Mouse (Mus musculus): Measurements from ENCODE around the gene Endog. TPM values are rescaled to one million over a fixed set of nuclear protein-coding genes. Genes with fewer than 3 reads are reported as not detected.

Endog gene
- polyA plus RNA-seq, 1 experiment from 2014 or later = 14.3 TPM

DNA sequence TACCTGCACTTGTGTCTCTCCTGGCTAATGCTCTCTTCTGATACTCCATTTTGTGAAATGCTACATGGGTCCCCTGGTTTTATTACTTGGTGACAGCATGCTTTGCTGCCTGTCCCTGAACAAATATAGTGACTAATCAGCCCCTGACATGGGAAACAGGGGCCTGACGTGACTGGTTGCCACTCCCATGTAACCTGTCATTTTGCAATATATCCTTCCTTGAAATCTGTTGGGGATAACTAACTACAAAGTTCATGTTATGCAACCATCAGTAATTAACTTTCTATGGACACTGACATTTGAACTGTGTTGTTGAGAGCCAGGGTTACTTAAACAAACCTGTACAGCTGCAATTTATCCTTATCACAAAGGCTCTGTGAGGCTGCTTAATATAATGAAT, 28.7 kb downstream of the Endog start:
- Histone ChIP-seq H3K27ac (no peak overlapping the region), H3K4me1 (replicated peaks) (peaks cover 11% of the 10 kb centered on the region), H3K4me3 (no peak overlapping the region), H3K36me3 (no peaks in the 10 kb centered on the region), H3K9me3 (no peaks in the 10 kb centered on the region), H3K27me3 (no peaks in the 10 kb centered on the region), H3K4me2 (no peak overlapping the region), H3K9ac (no peak overlapping the region)
- 70% methylated on average over 1 of the region's 1 CpGs for WGBS
- no peak for ATAC-seq (ENCODE audit: low FRiP score)

DNA sequence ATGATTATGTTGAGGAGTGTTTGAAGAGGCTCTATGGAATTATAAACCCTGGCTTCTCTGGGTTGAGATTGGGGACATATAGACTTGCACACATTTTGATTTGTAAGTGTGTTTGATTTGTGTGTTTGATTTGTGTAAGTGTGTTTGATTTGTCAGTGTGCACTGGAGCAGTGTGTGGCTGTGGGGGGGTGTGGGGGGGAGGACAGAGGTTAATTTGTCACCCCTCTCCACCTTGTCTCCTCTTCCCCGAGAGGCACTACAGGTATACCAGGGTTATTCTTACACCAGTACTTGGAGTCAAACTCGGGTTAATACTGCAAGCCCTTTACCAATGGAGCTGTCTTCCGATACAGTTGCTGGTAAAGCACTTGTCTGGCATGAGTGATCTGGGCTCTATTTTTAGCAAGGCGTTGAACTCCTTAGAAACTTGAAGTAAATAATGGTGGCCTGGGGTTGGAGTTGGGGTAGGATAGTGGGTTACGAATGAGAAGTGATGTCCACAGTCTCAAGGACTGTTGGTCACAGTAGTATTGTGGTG, 29.2 kb downstream of the Endog start:
- ATAC-seq (ENCODE audit: low FRiP score) = no peak
- Histone ChIP-seq H3K36me3 (no peaks in the 10 kb centered on the region), H3K4me2 (no peak overlapping the region), H3K27ac (no peak overlapping the region), H3K9ac (no peak overlapping the region), H3K27me3 (no peaks in the 10 kb centered on the region), H3K4me1 (replicated peaks) (peaks cover 11% of the 10 kb centered on the region), H3K9me3 (no peaks in the 10 kb centered on the region), H3K4me3 (no peak overlapping the region)
- 89% methylated on average over 5 of the region's 5 CpGs for WGBS

DNA sequence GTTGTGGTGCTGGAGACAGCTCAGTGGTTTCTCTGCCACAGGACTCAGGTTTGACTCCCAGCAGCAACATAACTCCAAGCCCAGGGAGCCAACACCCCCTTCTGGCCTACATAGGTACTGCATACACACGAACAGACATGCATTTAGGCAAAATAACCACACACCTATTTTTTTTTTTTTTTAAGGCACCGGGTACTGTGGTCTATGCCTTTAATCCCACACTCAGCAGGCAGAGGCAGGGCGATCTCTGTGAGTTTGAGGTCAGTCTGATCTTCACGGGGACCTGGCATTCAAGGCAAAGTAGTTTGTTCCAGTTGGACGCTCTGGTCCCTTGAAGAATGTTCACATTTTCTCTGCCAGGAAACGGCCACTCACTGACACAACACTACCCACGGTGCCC, 32.1 kb downstream of the Endog start:
- no peak overlapping the region for H3K9ac ChIP-seq
- 75% methylated on average over 7 of the region's 7 CpGs for WGBS

DNA sequence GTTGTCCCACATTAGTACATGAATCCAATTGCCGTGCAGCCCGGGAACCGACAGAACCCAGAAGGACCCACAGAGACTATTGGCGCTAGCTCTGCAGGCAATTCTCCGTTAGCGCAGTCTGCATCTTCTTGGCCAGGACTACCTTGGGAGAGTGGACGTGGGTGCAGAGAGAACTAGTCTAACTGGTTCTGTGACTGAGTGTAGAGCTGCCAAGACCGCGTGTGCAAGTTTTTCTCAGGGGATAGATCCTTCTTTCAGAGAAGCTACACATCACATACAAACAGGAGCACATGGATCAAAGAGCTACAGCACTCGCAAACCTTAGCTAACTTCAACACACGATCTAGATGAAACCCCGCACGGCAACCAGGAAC, 33.9 kb downstream of the Endog start:
- H3K4me2 ChIP-seq = peak overlapping the region; percentile 84
- H3K4me3 ChIP-seq = peak overlapping the region; percentile 68
- peak overlapping the region; percentile 74 for H3K9ac ChIP-seq
- H3K36me3 ChIP-seq = no peaks in the 10 kb centered on the region
- ATAC-seq (ENCODE audit: low FRiP score) = peak; percentile 77
- no peaks in the 10 kb centered on the region for H3K9me3 ChIP-seq
- H3K4me1 ChIP-seq (replicated peaks) = peaks cover 23% of the 10 kb centered on the region
- 1% methylated on average over 13 of the region's 13 CpGs for WGBS
- H3K27ac ChIP-seq = peak overlapping the region; percentile 84
- H3K27me3 ChIP-seq = no peaks in the 10 kb centered on the region

More for the DNA sequence above, 32.1 kb downstream of the Endog start:
- H3K27me3 ChIP-seq = no peaks in the 10 kb centered on the region
- peaks cover 23% of the 10 kb centered on the region for H3K4me1 ChIP-seq (replicated peaks)
- no peak for ATAC-seq (ENCODE audit: low FRiP score)
- H3K4me3 ChIP-seq = no peak overlapping the region
- H3K27ac ChIP-seq = no peak overlapping the region
- no peak overlapping the region for H3K4me2 ChIP-seq
- no peaks in the 10 kb centered on the region for H3K9me3 ChIP-seq
- H3K36me3 ChIP-seq = no peaks in the 10 kb centered on the region

DNA sequence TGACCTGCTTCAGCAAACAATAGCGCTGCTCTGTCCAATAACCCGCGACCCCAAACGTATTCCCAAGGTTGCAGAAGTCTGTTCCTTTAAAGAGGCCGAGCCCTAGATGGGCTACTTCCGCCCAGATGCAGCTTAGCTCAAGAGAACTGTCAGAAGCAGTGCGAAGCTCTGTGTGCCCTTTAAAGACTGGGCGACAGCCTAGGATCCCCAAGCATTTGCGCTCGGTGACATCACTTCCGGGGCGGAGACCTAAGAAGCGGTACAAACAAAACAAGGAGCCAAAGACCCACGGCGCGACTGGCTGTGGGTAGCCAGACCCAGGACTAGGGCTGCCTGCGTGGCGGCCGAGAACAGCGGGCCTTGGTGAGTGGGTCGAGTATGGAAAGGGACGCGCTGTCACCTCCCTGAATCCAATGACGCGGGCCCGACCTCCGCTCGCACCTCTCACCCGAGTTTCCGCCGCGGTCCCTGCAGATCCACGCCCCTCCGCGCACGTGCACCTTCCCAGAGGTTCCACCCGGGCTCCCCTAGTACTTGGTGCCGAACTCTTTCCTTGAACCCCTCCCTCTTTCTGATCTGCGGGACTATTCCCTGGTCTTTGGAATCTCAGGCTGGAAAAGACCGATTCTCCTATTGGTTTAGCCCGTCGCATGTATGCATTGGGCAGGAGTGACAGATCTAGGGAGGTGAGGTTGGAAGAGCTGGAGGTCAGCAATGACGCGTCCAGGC, 34.5 kb downstream of the Endog start, which contains the start of gene Kyat1:
Kyat1 (minus strand) TSS at position 219 of the 729 bp plus-strand sequence.
- H3K4me1 ChIP-seq (replicated peaks) = peaks cover 23% of the 10 kb centered on the region
- ATAC-seq (ENCODE audit: low FRiP score) = peak; percentile 98
- H3K4me2 ChIP-seq = peak within 1 kb of the TSS; percentile 84
- H3K27ac ChIP-seq = peak within 1 kb of the TSS; percentile 84
- H3K9ac ChIP-seq = peak within 1 kb of the TSS; percentile 74
- H3K9me3 ChIP-seq = no peaks in the 10 kb centered on the region
- no peaks in the 10 kb centered on the region for H3K27me3 ChIP-seq
- H3K36me3 ChIP-seq = no peaks in the 10 kb centered on the region
- H3K4me3 ChIP-seq = peak within 1 kb of the TSS; percentile 68
- under 1% methylated on average over 44 of the region's 44 CpGs for WGBS

DNA sequence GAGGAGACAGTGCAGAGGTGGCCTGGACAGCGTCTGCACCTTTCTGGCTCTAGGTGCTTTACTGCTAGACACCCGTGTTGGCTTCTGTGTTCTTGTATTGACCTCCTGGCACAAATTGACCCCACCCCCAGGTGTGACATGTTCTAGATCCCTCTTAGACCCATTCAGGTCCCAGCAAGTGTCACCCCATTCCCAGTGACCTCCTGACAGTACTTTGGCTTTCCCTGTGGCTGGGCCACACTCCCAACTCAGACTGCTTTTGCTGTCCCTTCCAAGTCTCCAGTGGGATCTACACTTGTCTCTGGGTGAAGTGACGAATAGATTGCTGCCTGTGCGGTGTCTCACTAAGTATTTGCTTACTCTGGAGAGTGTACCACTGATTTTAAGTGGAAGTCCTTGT, 36.1 kb downstream of the Endog start:
- ATAC-seq (ENCODE audit: low FRiP score) = no peak
- H3K4me1 ChIP-seq (replicated peaks) = peaks cover 23% of the 10 kb centered on the region
- no peak overlapping the region for H3K4me3 ChIP-seq
- H3K4me2 ChIP-seq = no peak overlapping the region
- no peaks in the 10 kb centered on the region for H3K36me3 ChIP-seq
- 85% methylated on average over 4 of the region's 4 CpGs for WGBS
- no peaks in the 10 kb centered on the region for H3K9me3 ChIP-seq
- no peaks in the 10 kb centered on the region for H3K27me3 ChIP-seq
- no peak overlapping the region for H3K27ac ChIP-seq
- H3K9ac ChIP-seq = no peak overlapping the region

DNA sequence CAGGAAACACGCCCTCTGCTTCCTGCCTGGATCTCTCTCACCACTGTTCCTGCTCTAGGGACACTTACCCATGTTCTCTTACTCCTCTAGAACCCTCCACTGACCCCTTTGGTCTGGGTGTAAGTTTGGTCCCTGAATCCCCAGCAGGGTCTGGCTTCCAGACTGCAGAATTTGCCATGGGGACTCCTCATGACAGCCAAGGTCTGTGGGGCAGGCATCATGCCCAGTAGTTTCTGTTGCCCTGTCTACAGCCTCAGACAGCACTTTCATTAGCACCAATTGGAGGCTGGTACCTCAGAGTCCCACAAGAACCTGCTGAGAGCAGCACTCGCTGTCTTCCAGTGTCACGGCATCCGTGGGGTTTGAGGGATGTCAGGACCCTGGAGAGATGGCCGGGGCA, 36.6 kb downstream of the Endog start:
- Histone ChIP-seq H3K27ac (no peak overlapping the region), H3K27me3 (no peaks in the 10 kb centered on the region), H3K36me3 (no peaks in the 10 kb centered on the region), H3K9ac (no peak overlapping the region), H3K4me1 (replicated peaks) (peaks cover 23% of the 10 kb centered on the region), H3K4me2 (no peak overlapping the region), H3K4me3 (no peak overlapping the region), H3K9me3 (no peaks in the 10 kb centered on the region)
- ATAC-seq (ENCODE audit: low FRiP score) = no peak
- 81% methylated on average over 5 of the region's 5 CpGs for WGBS

DNA sequence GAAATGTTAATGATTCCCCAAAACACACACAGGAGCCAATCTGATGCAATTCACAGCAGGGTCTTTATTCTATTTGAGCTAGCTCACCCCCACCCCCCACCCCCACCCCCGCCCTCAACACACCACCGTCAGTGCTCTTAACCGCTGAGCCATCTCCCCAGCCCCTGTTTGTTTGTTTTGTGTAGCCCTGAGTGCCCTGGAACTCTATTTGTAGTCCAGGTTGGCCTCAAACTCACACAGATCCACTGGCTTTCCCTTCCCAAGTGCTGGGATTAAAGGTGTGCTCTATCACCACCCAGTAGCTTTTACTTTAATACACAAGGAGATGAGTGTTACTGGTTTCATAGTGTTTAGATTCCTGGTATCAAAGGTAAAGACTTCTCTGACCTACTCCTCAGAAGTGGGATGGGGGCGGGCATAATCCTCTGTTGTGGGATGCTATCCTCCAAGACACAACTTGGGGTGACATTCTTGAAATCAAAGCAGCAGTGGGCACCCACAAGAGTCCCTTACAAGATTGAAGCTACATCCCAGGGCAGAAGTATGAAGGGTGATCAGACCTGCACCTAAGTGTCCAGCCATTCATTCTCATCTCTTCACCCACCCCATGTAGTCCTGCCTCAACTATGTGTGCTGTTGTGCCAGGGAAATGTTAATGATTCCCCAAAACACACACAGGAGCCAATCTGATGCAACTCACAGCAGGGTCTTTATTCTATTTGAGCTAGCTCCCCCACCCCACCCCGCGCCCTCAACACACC, 40.3 kb downstream of the Endog start:
- ATAC-seq (ENCODE audit: low FRiP score) = no peak
- Histone ChIP-seq H3K36me3 (no peaks in the 10 kb centered on the region), H3K4me2 (no peak overlapping the region), H3K4me3 (no peak overlapping the region), H3K4me1 (replicated peaks) (peaks cover 6% of the 10 kb centered on the region), H3K27ac (no peak overlapping the region), H3K27me3 (no peaks in the 10 kb centered on the region), H3K9me3 (no peaks in the 10 kb centered on the region), H3K9ac (no peak overlapping the region)
- 69% methylated on average over 6 of the region's 6 CpGs for WGBS

DNA sequence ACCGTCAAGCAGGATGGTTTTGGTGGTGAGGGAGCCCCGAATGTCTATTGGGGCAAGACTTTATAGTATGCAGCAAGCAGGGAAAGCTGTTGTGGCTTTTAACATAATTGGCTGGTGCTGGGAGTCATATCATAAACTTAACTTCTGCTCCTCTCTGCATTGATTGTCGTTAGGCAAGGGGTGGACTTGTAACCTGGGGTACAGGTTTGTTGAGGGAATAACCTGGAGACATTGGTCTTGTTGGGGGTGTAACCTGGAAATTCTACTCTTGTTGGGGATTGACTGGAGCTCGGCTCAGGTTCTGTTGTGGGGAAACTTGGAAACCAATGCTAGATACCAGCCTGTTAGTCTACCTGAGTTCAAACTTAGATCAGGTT, 40.9 kb downstream of the Endog start:
- no peaks in the 10 kb centered on the region for H3K9me3 ChIP-seq
- H3K4me3 ChIP-seq = no peak overlapping the region
- 0 out of 2 replicates have a peak, but pooled peaks cover 1% of the 10 kb centered on the region for H3K4me1 ChIP-seq (replicated peaks)
- H3K4me2 ChIP-seq = no peak overlapping the region
- no peaks in the 10 kb centered on the region for H3K36me3 ChIP-seq
- WGBS = 79% methylated on average over 4 of the region's 4 CpGs
- H3K27ac ChIP-seq = no peak overlapping the region
- ATAC-seq (ENCODE audit: low FRiP score) = no peak
- H3K9ac ChIP-seq = no peak overlapping the region
- H3K27me3 ChIP-seq = no peaks in the 10 kb centered on the region

DNA sequence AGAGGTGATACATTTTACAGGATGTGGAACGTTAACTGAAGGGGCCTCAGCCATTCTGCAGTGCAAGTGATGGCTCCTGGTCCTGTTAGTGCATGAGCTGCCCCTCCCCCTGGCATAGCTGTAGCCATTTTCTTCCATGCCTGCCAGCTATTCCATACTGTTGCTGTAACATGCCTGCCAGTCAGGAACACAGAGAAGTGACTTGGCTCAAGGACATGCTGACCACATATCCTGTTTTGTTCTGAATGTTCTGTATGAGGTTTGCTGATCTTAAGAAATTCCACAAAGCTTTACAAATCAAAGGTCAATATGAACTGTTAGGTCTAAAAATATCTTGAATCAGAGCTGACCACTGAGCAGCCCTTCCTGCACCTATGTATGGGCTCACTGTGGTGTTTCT, 41.7 kb downstream of the Endog start:
- Histone ChIP-seq H3K9ac (no peak overlapping the region), H3K4me1 (replicated peaks) (no peaks in the 10 kb centered on the region), H3K9me3 (no peaks in the 10 kb centered on the region), H3K4me2 (no peak overlapping the region), H3K4me3 (no peak overlapping the region), H3K36me3 (no peaks in the 10 kb centered on the region), H3K27me3 (no peaks in the 10 kb centered on the region), H3K27ac (no peak overlapping the region)
- no peak for ATAC-seq (ENCODE audit: low FRiP score)
- 93% methylated on average over 1 of the region's 1 CpGs for WGBS

DNA sequence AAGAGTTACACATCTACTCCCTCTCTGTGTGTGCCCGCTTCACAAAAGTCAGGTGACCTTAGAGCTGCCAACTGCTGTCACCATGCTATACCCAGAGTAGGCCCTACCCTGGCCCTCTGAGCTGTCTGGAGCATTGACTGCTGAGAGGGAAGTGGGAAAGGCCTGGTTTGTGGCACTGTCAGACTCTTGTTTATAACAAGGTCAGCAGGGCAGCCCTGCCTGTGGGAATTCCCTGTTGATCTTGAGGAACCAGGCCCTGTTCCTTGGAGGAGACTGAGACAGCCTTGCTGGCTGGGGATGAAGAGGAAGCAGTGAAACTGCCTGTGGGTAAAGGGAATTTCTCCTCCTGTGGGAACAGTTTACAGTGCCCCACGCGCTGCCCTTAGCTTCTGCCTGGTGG, 43.5 kb downstream of the Endog start:
- 86% methylated on average over 3 of the region's 3 CpGs for WGBS

DNA sequence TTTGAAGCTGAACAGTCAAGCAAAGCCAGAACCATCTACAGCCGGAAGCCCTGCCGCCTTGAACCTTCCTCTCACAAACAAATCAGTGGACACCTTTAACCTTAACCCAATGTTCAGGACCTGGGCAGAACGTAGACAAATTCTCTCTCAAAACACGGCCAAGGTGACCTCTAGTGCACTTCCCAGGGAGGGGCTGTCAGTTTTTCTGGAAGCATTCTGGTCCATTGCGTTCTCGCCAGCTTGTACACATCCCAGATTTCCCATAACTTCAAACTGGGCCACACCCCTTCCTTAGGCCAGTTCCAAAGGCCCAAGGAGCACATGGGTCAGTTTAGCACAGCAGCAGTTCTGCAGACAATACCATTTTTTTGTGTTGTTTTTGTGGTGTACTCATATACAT, 44.2 kb downstream of the Endog start:
- Histone ChIP-seq H3K4me2 (no peak overlapping the region), H3K36me3 (no peaks in the 10 kb centered on the region), H3K27me3 (no peaks in the 10 kb centered on the region), H3K27ac (no peak overlapping the region), H3K4me3 (no peak overlapping the region), H3K9ac (no peak overlapping the region), H3K9me3 (no peaks in the 10 kb centered on the region), H3K4me1 (replicated peaks) (no peaks in the 10 kb centered on the region)
- 88% methylated on average over 6 of the region's 6 CpGs for WGBS
- no peak for ATAC-seq (ENCODE audit: low FRiP score)

More for the DNA sequence above, 43.5 kb downstream of the Endog start:
- no peak overlapping the region for H3K27ac ChIP-seq
- H3K4me3 ChIP-seq = no peak overlapping the region
- no peaks in the 10 kb centered on the region for H3K27me3 ChIP-seq
- no peak overlapping the region for H3K9ac ChIP-seq
- no peaks in the 10 kb centered on the region for H3K9me3 ChIP-seq
- no peak overlapping the region for H3K4me2 ChIP-seq
- no peaks in the 10 kb centered on the region for H3K4me1 ChIP-seq (replicated peaks)
- H3K36me3 ChIP-seq = no peaks in the 10 kb centered on the region
- no peak for ATAC-seq (ENCODE audit: low FRiP score)
